Mouse (Mus musculus): ENCODE measurements around the gene Mab21l3.

The Mab21l3 gene

GRCm38 (mm10) chr3:101804331-101804730 is 44.4 kb downstream of the Mab21l3 start:
- DNase-seq (ENCODE audit: extremely low spot score, low spot score): no peak

DNA sequence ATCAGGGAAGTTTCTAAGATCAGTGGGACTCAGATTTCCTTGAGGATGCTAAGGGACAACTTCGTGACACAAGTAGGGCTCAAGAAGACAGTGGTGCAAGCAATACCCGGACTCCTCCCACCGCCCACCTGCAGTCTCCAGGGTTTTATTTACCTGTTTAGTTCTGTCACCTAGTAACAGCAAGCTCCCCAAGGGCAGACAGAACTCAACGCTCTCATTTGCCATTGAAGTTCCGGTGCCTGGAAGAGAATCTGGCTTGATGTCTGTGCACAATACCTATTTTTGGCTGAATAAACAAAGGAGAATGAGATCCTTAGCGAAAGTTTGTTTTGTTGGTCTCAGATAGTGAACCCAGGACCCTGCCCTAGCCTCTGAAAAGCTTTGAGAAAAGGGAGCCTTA is 45.0 kb downstream of the Mab21l3 start:
- DNase-seq (ENCODE audit: extremely low spot score, low spot score): no peak

GRCm38 (mm10) chr3:101802746-101803145 is 46.0 kb downstream of the Mab21l3 start:
- DNase-seq (ENCODE audit: extremely low spot score, low spot score): no peak

- DNase-seq (ENCODE audit: extremely low spot score, low spot score): no peak
Observed at GRCm38 (mm10) chr3:101800596-101801018, 48.2 kb downstream of the Mab21l3 start.

- DNase-seq (ENCODE audit: extremely low spot score, low spot score): no peak
Observed at GRCm38 (mm10) chr3:101799852-101800595, 48.7 kb downstream of the Mab21l3 start.

DNA sequence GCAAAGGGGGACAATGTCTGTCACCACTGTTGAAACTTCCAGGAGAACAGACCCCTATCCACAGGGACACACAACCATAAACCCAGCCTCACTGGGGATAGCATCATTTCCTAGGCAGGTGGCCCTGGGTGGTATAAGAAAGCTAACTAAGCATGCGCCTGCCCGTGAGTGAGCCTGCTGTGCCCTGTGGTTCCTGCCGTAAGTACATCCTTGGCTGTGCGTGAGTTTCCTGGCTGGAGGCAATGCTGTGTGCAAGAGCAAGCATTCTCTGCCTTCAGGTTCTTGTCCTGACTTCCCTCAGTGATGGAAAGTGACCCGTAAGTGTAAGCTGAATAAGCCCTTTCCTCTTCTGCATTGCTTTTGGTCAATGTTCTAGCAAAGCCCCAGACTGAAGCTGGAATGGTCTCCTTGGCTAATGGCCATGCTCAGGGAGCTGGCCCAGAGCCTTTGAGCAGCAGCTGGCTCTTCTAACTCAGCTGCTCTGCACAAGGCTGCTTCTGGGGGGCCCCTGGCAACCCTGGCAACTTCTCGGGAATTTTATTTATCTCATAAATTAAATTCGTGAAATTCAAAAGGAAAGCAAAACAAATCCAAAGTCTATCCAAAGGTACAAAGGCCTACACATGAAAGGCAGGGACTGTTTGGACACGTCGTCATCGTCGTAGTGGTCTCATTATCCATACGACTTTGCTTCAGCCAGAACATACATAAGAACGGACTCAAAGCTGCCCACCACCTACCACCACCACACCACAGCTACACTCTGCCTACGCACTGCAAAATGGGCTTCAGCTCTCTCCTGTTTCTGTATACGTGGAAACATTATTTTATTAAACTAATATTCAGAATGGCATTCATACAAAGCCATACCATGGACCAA is 50.7 kb downstream of the Mab21l3 start:
- DNase-seq (ENCODE audit: extremely low spot score, low spot score): no peak

- DNase-seq (ENCODE audit: extremely low spot score, low spot score): no peak
Observed at GRCm38 (mm10) chr3:101796212-101796611, 52.5 kb downstream of the Mab21l3 start.

DNA sequence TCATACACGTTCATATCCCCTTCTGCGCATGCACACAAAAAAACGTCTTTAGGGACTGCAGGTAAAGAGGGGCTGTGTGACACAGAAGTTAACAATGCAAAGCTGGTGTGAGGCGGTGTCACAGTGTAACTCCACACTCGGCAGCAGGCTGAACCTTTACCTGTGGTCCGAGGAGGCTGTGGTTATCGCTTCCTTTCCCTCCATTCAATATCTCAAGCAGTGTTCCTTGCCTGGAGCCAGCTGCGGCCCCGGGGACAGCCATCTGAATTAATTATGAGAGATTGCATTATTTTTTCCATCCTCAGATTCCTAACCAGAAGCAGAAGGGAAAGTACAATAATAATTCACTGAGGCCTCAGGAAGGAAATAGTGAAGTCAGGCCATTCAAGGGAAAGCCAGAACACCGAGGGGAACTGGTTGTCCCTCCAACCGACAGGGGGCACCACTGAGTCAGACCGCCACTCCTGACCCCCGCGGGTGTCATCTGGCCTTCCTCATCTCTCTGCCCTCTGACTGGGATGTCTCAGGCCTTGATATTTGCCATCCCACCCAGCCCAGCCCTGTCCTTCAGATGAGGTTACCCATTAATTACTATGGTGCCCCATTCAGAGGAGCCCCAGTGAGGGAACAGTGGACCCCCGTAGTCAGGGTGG is 53.2 kb downstream of the Mab21l3 start:
- no peak for DNase-seq (ENCODE audit: extremely low spot score, low spot score)

DNA sequence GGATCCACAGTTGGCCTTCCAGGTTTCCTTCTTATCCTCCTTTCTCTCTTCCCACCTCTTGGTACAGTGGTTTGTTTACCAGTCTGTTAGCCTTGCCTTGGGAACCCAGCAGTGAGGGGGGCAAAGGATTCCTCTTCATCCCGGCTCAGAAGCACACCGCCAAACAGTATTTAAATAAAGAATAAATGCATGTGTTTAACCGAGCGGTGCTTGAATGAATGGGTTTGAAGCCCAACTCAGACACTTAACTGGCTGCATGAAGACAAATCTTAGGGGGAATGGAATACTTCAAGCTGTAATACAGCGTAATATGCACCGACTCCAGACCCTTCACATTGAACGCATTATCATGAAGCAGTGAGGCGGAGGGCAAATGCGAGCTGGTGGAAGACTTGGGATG is 54.1 kb downstream of the Mab21l3 start:
- no peak for DNase-seq (ENCODE audit: extremely low spot score, low spot score)

GRCm38 (mm10) chr3:101794026-101794425 is 54.7 kb downstream of the Mab21l3 start:
- no peak for DNase-seq (ENCODE audit: extremely low spot score, low spot score)

DNA sequence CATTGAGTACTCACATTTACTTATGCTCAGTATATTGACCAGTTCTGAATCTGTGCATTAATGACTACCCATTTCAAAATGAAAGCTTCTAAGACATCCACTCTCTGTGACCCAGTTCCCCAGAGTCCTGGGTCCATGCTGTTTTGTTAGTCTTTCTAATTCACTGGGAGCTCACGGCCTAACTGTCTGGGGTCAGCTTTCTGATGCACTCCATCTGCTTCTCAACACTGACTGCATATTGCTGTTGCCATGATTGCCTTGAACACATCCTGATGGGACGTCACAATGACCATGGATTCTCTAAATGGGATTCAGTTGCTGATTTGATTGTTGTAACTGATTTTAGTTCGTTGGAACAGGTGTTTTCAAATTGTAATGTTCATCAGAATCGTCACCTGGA is 56.6 kb downstream of the Mab21l3 start:
- no peak for DNase-seq (ENCODE audit: extremely low spot score, low spot score)

DNA sequence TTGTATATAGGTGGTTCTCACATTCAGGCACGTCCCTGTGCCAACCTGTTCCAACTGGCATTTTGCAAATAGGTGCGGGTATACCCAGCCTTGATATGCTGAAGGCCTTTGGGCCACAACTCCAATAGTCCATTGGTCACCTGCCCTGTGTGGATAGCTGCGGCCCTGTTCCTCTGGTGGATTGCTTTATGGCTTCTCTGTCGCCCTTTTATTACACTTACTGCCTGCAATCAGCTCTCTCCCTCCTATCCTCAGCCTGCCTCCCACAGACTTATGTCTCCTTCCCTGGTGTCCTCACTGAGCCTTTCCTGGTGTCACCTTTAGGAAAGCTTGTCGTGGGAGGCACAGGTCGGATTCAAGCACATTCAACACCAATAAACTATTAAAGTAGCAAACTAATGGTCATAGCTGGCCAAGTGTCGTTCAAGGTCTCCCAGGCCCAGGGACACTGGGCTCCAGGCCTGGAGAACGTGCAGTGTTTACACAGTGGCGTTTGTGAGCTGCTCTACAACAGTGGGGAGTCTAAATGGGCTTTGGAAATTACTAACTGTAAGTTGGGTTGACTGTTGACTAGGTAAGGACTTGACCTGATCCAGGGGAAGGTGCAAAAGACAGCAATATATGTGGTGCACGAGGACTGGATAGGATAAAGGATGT is 63.9 kb downstream of the Mab21l3 start:
- no peak for DNase-seq (ENCODE audit: extremely low spot score, low spot score)

DNA sequence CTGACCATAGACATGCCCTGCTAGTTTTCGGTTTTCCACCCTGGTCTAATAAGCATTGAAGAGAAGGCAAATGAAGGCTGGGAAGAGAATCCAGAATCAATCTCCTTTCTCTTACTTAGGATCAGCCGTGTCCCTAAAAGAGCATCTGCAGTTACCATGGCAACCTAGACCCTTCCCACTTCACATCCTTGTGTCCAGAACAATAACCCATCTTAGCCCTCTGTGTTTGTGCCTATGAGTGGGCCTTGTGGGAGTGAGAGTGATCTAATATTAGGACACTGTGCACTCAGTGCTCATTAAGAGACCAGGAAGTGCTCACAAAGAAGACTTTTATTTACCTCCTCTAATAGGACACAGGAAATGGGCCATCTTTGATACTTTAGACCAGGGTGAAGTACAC is 65.0 kb downstream of the Mab21l3 start:
- no peak for DNase-seq (ENCODE audit: extremely low spot score, low spot score)

- DNase-seq (ENCODE audit: extremely low spot score, low spot score): no peak
Observed at GRCm38 (mm10) chr3:101780874-101781483, 67.8 kb downstream of the Mab21l3 start.

- no peak for DNase-seq (ENCODE audit: extremely low spot score, low spot score)
Observed at GRCm38 (mm10) chr3:101778896-101779665, 69.7 kb downstream of the Mab21l3 start.

DNA sequence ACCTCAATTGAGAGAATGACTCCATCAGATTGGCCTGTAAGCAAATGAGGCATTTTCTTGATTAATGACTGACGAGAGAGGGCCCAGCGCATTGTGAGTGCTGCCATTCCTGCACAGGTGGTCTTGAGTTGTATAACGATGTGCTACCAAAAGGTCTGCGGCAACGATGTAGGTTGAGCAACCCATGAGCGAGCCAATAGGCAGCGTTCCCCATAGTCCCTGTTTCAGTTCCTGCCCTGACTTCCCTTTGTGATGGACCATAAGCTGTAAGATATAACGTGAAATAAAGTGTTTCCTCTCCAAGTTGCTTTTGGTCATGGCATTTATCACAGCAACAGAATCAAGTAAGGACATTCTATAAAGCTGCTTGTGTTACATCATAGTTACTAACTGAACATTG is 73.0 kb downstream of the Mab21l3 start:
- DNase-seq (ENCODE audit: extremely low spot score, low spot score): no peak

- DNase-seq (ENCODE audit: extremely low spot score, low spot score): no peak
Observed at GRCm38 (mm10) chr3:101770540-101770939, 78.2 kb downstream of the Mab21l3 start.

DNA sequence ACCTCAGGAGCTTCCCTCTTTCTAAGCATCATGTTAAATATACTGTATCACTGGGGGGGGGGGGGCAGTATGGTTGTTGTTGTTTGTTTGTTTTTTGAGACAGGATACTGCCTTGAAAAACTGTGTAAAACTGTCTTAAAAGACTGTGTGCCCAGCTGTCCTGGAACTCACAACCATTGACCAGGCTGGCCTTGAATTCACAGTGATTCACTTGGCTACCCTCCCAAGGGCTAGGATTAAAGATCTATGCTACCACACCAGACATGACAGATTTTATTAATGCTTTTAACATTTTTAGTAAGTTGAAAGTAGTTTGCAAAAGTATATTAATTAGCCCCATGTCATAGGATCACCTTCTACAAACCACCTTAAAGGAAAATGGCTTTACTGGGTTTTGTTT is 85.2 kb downstream of the Mab21l3 start:
- no peak for DNase-seq (ENCODE audit: extremely low spot score, low spot score)

All from neural tube, embryonic 10.5 days (tissue).